12 mouse cellular contexts compared by ENCODE assay signal in the genomic region with DNA sequence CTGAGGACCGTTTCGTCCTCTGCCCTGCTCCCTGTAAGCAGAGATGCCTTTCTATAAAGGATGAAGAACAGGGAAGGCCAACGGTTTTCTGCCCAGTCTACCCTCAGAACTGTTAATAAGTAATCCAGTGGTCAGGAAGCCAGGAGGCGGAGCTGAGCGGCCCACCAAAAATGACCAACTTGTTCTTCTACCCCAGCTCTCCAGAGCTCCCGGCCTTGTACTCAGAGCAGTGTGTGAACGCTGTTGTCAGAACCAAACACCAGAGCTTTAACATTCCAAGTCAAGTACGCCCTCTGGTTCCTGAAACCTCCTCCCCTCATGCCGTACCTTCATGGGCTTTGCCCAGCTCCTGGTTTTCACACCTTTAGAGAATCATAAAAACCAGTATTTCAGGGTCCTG. TPM values are rescaled to one million over a fixed set of nuclear protein-coding genes. Genes with fewer than 3 reads are reported as not detected.
A peak's percentile ranks its signal among the peaks of the same experiment; 100 is the strongest.
DNase-seq lines count a peak whose midpoint lies in the region; ATAC-seq and TF ChIP-seq lines count a peak whose summit lies in the region.
"Had no signal": no experiment of that assay in that cellular context is flagged by ENCODE, and none has a peak within 500 bp of the region (broad histone marks: within the 10 kb centered on the region; RNA-seq: fewer than 3 reads in every experiment).

No protein-coding gene starts in this region.

- peak overlapping the region; percentile 31 for H3K4me2 ChIP-seq in lung, embryonic 16.5 days (ENCODE audit: low read depth, low read length)
- H3K4me2 ChIP-seq in heart, embryonic 12.5 days: no peak overlapping the region
- H3K4me2 ChIP-seq: heart, embryonic 15.5 days had no signal

- H3K27me3 ChIP-seq in lung, embryonic 16.5 days (ENCODE audit: control insufficient read depth, insufficient read depth, low read depth, low read length): no peaks in the 10 kb centered on the region; the same call in 1 of the 2 replicates
- peaks cover 23% of the 10 kb centered on the region for H3K27me3 ChIP-seq in heart, embryonic 12.5 days (replicated peaks)
- H3K27me3 ChIP-seq: heart, embryonic 15.5 days had no signal

- peak overlapping the region; percentile 51 for H3K9ac ChIP-seq in lung, embryonic 16.5 days (ENCODE audit: low read length)
- H3K9ac ChIP-seq in heart, embryonic 12.5 days: no peak overlapping the region
- H3K9ac ChIP-seq: heart, embryonic 15.5 days had no signal

- DNase-seq in heart, adult 11 months: peak; percentile 76
- no peak for DNase-seq in heart, adult 18-20 months
- DNase-seq in liver: peak; percentile 30
- DNase-seq in thymus, postnatal 25 days: no peak
- no peak for DNase-seq in layer of hippocampus, adult 2 months (ENCODE audit: low spot score in 2 of 2)
- DNase-seq: adrenal gland, postnatal 14 days; right cerebral cortex, postnatal 4 days had no signal

- H3K4me1 ChIP-seq in lung, embryonic 16.5 days (replicated peaks; ENCODE audit: control insufficient read depth, insufficient read depth, low read length): peaks cover 32% of the 10 kb centered on the region
- H3K4me1 ChIP-seq in heart, embryonic 12.5 days (replicated peaks): peaks cover 31% of the 10 kb centered on the region

- ATAC-seq in lung, embryonic 16.5 days (ENCODE audit: low read depth): peak; percentile 77
- ATAC-seq in granulocyte monocyte progenitor cell, adult 5-6 weeks (replicated peaks; ENCODE audit: poor library complexity, severe bottlenecking): no peak
- no peak for ATAC-seq in heart, embryonic 12.5 days (ENCODE audit: insufficient number of reproducible peaks, low FRiP score)
- ATAC-seq: hindbrain, postnatal 0 days had no signal

- no peak for TF ChIP-seq CTCF in layer of hippocampus, adult 2 months (conservative IDR thresholded peaks at IDR 0.05)

- H3K36me3 ChIP-seq in lung, embryonic 16.5 days (ENCODE audit: control insufficient read depth, insufficient read depth, low read length): peaks cover 4% of the 10 kb centered on the region; the same call in 1 of the 2 replicates
- H3K36me3 ChIP-seq in heart, embryonic 12.5 days: no peaks in the 10 kb centered on the region
- H3K36me3 ChIP-seq: heart, embryonic 15.5 days had no signal

- WGBS in lung, embryonic 16.5 days: 56% methylated on average over 9 of the region's 9 CpGs
- WGBS in heart, embryonic 12.5 days: 80% methylated on average over 9 of the region's 9 CpGs

- peak overlapping the region; percentile 96 for H3K27ac ChIP-seq in lung, embryonic 16.5 days (ENCODE audit: low read length)
- H3K27ac ChIP-seq in layer of hippocampus, adult 2 months: no peak overlapping the region
- H3K27ac ChIP-seq in heart, embryonic 12.5 days (ENCODE audit: poor library complexity, severe bottlenecking): no peak overlapping the region
- H3K27ac ChIP-seq: heart, embryonic 15.5 days; hindbrain, postnatal 0 days had no signal

- H3K9me3 ChIP-seq in lung, embryonic 16.5 days (ENCODE audit: control insufficient read depth, low read length): no peaks in the 10 kb centered on the region
- no peaks in the 10 kb centered on the region for H3K9me3 ChIP-seq in heart, embryonic 12.5 days (replicated peaks)
- H3K9me3 ChIP-seq: heart, embryonic 15.5 days had no signal

- H3K4me3 ChIP-seq in lung, embryonic 16.5 days (ENCODE audit: low read length): peak overlapping the region; percentile 27
- no peak overlapping the region for H3K4me3 ChIP-seq in layer of hippocampus, adult 2 months
- H3K4me3 ChIP-seq in heart, embryonic 12.5 days: no peak overlapping the region
- H3K4me3 ChIP-seq: heart, embryonic 15.5 days had no signal

RNA-seq across cellular contexts. Expression of a gene that starts 12.8 kb away (rescaled TPM):
- 10 to 100 TPM; 22.8 to 25.3 TPM for total RNA-seq in heart, adult 18-20 months (2021)
- 17.9 and 18.9 TPM in 2 replicates for polyA plus RNA-seq in lung, embryonic 16.5 days (2015; fragmentation: Nextera tagmentation; extraction: Ambion mirVana)
- 2.1 and 3.7 TPM in 2 replicates for total RNA-seq in granulocyte monocyte progenitor cell, adult 5-6 weeks (2014; fragmentation: Nextera tagmentation)
- 2.6 and 3.1 TPM in 2 replicates for total RNA-seq in granulocyte monocyte progenitor cell, adult 5-6 weeks (2017)
- 10 to 100 TPM; 12.1 to 13.1 TPM for total RNA-seq in layer of hippocampus, adult 2 months (2021)
- 5.1 and 5.4 TPM in 2 replicates for polyA plus RNA-seq in heart, embryonic 12.5 days (2016; fragmentation: Nextera tagmentation; extraction: Ambion mirVana)

Comparison
In these comparisons a context has a peak if more than half of its experiments do, and no peak if none do; other contexts are left out.
1. DNase-seq: peak in heart, adult 11 months (single experiment) and liver (single experiment); none in heart, adult 18-20 months (0 of 2), thymus, postnatal 25 days (single experiment) and layer of hippocampus, adult 2 months (0 of 2).